Mouse (Mus musculus) T-helper 2 cell (primary cell): ENCODE measurements around the gene Tpra1.

Experiments
- in situ Hi-C: fragments of 300-600 bp; cut with MboI, MseI; formaldehyde crosslinking; loops from one replicate; pipeline ENCODE4 v1.15.1; 2025; ENCODE audit warnings: high pct_unique_total_duplicates

Tpra1 gene

GRCm38 (mm10) chr6:88947771-88948170 lies 45.7 kb downstream of the Tpra1 start:
- in situ Hi-C loops: no loop called here

- in situ Hi-C loops: no loop called here
These were observed 54.7 kb downstream of the Tpra1 start for GRCm38 (mm10) chr6:88956725-88957124.

- in situ Hi-C loops: no loop called here
These were observed 55.3 kb downstream of the Tpra1 start for GRCm38 (mm10) chr6:88957313-88957712.

GRCm38 (mm10) chr6:88957801-88958211 lies 55.8 kb downstream of the Tpra1 start:
- in situ Hi-C loops: no loop called here

- in situ Hi-C loops: no loop called here
These were observed 56.3 kb downstream of the Tpra1 start for GRCm38 (mm10) chr6:88958305-88958704.

- in situ Hi-C loops: no loop called here
These were observed 57.8 kb downstream of the Tpra1 start for GRCm38 (mm10) chr6:88959834-88960233.

GRCm38 (mm10) chr6:88960941-88961340 lies 58.9 kb downstream of the Tpra1 start:
- in situ Hi-C loops: no loop called here
